Mouse (Mus musculus): ENCODE results near the gene Aifm1.

DNA sequence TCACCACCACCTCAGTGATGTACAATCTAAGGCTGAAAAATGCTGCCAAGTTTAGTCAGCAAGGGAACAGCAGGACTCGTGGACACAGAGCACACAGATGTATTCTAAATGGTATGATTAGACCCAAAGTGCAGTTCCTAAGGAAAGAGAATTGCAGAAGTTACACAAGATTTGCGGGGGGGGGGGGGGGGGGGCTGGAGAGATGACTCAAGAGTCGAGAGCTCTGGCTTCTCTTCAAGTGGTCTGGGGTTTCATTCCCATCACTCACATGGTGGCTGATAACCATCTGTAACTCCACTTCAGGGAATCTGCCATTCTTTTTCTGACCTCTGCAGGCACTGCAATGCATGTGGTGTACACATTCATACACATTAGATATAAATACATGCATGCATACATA lies 13.1 kb upstream of the Aifm1 start:
- TF ChIP-seq CTCF (conservative IDR thresholded peaks at IDR 0.05 in 1 of 2, IDR thresholded peaks at IDR 0.05 in 1 of 2; ENCODE audit: low read depth in 2 of 2, low read length in 2 of 2): no peak
- TF ChIP-seq SIN3A (IDR thresholded peaks at IDR 0.05; ENCODE audit: low read length): no peak
- no peak for TF ChIP-seq POLR2AphosphoS2 (IDR thresholded peaks at IDR 0.05; ENCODE audit: low read depth, low read length)
- TF ChIP-seq SMC3 (IDR thresholded peaks at IDR 0.05; ENCODE audit: low read depth, low read length): no peak
- TF ChIP-seq EP300 (IDR thresholded peaks at IDR 0.05; ENCODE audit: low read length): no peak
- no peak for TF ChIP-seq MAX (IDR thresholded peaks at IDR 0.05; ENCODE audit: low read length)
- TF ChIP-seq PAX5 (IDR thresholded peaks at IDR 0.05; ENCODE audit: low read length): no peak
- no peak for TF ChIP-seq CHD1 (IDR thresholded peaks at IDR 0.05; ENCODE audit: low read depth, low read length)
- TF ChIP-seq TBP (conservative IDR thresholded peaks at IDR 0.05; ENCODE audit: low read depth, low read length): no peak
